Mouse (Mus musculus) E14TG2a.4 (cell line): ENCODE results near the gene Ctns.

Experiments
- CTCF ChIP-seq: conservative IDR thresholded peaks from 2 replicates; pipeline ENCODE4 v1.5.1; 2014; ENCODE audit warnings: low read length
- NANOG ChIP-seq: IDR thresholded peaks from 2 replicates; pipeline ENCODE4 v1.6.1; 2014; ENCODE audit warnings: borderline replicate concordance, low read length, mixed read lengths
- POU5F1 ChIP-seq: IDR thresholded peaks from 2 replicates; pipeline ENCODE4 v1.6.1; 2014; ENCODE audit warnings: low read length, borderline replicate concordance

- no peak for TF ChIP-seq POU5F1
- TF ChIP-seq CTCF: no peak
- no peak for TF ChIP-seq NANOG
Measured at GRCm38 (mm10) chr11:73187231-73187630, 11.6 kb downstream of the Ctns start.
